ENCODE assay signal across 8 mouse cellular contexts in the genomic region with DNA sequence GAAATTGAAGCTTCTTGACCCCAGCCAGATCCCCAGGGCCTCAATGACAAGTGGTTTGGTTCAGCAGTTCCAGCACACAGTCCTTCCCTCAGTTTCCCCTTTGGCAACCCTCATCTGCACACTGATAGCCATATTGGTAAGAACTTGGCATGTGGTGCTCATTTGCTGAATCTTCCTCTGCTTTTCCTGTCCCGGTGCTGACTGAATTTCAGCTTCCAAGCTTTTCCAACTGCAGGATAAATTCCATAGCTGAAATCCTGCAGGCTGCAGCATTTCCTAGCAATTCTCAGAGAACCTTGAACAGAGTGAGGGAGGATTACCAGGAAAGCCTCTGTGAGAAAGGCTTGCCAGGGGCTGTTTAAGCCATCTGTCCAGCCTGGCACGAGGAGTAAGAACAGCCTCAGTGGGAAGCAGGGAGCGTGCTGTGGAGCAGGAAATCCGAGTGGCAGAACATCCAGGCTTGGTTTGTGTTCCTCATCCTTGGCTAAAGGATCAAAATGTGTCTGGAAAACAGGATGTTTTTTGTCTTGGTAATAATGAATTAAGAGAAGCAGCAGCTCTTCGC. TPM values are rescaled to one million over a fixed set of nuclear protein-coding genes. Genes with fewer than 3 reads are reported as not detected.
DNase-seq lines count a peak whose midpoint lies in the region.

No protein-coding gene starts in this region.

- DNase-seq in thymus, postnatal 4 days = peak; percentile 14
- no peak for DNase-seq in thymus, adult 18-20 months
- peak; percentile 72 to 87 for DNase-seq in frontal cortex, postnatal 36 days (ENCODE audit: low spot score in 2 of 2)
- peak; percentile 88 to 94 for DNase-seq in layer of hippocampus, adult 18-20 months (ENCODE audit: low spot score in 2 of 2)
- DNase-seq in right cerebral cortex, postnatal 14 days = peak; percentile 67
- DNase-seq in T-cell, adult 2 months (ENCODE audit: low spot score) = no peak
- DNase-seq in adrenal gland, postnatal 14 days = no peak
- DNase-seq in kidney, postnatal 4 days = no peak

RNA-seq across cellular contexts. Expression of a gene that starts 12.9 kb away (rescaled TPM):
- total RNA-seq in layer of hippocampus, adult 18-20 months (2021) = 100 to 1,000 TPM; 221 to 224 TPM
- 443 and 493 TPM in 2 replicates for total RNA-seq in adrenal gland, postnatal 14 days (2021)

RNA-seq across cellular contexts. Expression of a gene that starts 15.5 kb away (rescaled TPM):
- 10 to 100 TPM; 10.6 to 10.8 TPM for total RNA-seq in layer of hippocampus, adult 18-20 months (2021)
- 16.3 and 18.0 TPM in 2 replicates for total RNA-seq in adrenal gland, postnatal 14 days (2021)

RNA-seq across cellular contexts. Expression of a gene that starts 30.6 kb away (rescaled TPM):
- 10 to 100 TPM; 41.0 to 47.8 TPM for total RNA-seq in layer of hippocampus, adult 18-20 months (2021)
- 655 and 670 TPM in 2 replicates for total RNA-seq in adrenal gland, postnatal 14 days (2021)

RNA-seq across cellular contexts. Expression of a gene that starts 54.8 kb away (rescaled TPM):
- 10 to 100 TPM; 15.0 to 16.0 TPM for total RNA-seq in layer of hippocampus, adult 18-20 months (2021)
- 5.7 and 5.8 TPM in 2 replicates for total RNA-seq in adrenal gland, postnatal 14 days (2021)

RNA-seq across cellular contexts. Expression of a gene that starts 55.1 kb away (rescaled TPM):
- total RNA-seq in layer of hippocampus, adult 18-20 months (2021) = 10 to 100 TPM; 14.7 to 16.2 TPM
- total RNA-seq in adrenal gland, postnatal 14 days (2021) = 5.9 and 7.2 TPM in 2 replicates

Comparison
In these comparisons a context has a peak if more than half of its experiments do, and no peak if none do; other contexts are left out.
1. DNase-seq: peak in thymus, postnatal 4 days (single experiment), frontal cortex, postnatal 36 days (2 of 2), layer of hippocampus, adult 18-20 months (2 of 2) and right cerebral cortex, postnatal 14 days (single experiment); none in thymus, adult 18-20 months (0 of 2), T-cell, adult 2 months (single experiment), adrenal gland, postnatal 14 days (single experiment) and kidney, postnatal 4 days (0 of 2).
2. RNA of a gene that starts 30.6 kb away (total RNA-seq): 655 to 670 TPM in adrenal gland, postnatal 14 days; 41.0 to 47.8 TPM in layer of hippocampus, adult 18-20 months; every median in the first group is over 10 times any median in the second.